Mouse (Mus musculus): ENCODE data around the gene Smpd2.

Gene Smpd2

GRCm38 (mm10) chr10:41489708-41490517 lies at the start of gene Smpd2, which contains the start of gene Ppil6:
Gene Smpd2, minus strand, starts transcription at chr10:41490369.
Gene Ppil6, plus strand, starts transcription at chr10:41490439.
- peak; percentile 89 for ATAC-seq (ENCODE audit: insufficient number of reproducible peaks, low FRiP score, low TSS enrichment)

GRCm38 (mm10) chr10:41538986-41539385 lies 48.8 kb upstream of the Smpd2 start:
- no peak for ATAC-seq (ENCODE audit: insufficient number of reproducible peaks, low FRiP score, low TSS enrichment)

GRCm38 (mm10) chr10:41537983-41538330 lies 47.8 kb upstream of the Smpd2 start:
- ATAC-seq (ENCODE audit: insufficient number of reproducible peaks, low FRiP score, low TSS enrichment): no peak

- no peak for ATAC-seq (ENCODE audit: insufficient number of reproducible peaks, low FRiP score, low TSS enrichment)
These were observed 47.2 kb upstream of the Smpd2 start for GRCm38 (mm10) chr10:41537226-41537982.

GRCm38 (mm10) chr10:41536714-41537113 lies 46.5 kb upstream of the Smpd2 start:
- ATAC-seq (ENCODE audit: insufficient number of reproducible peaks, low FRiP score, low TSS enrichment): no peak

- ATAC-seq (ENCODE audit: insufficient number of reproducible peaks, low FRiP score, low TSS enrichment): no peak
These were observed 45.8 kb upstream of the Smpd2 start for GRCm38 (mm10) chr10:41535991-41536390.

- no peak for ATAC-seq (ENCODE audit: insufficient number of reproducible peaks, low FRiP score, low TSS enrichment)
These were observed 39.8 kb upstream of the Smpd2 start for GRCm38 (mm10) chr10:41529972-41530371.

- ATAC-seq (ENCODE audit: insufficient number of reproducible peaks, low FRiP score, low TSS enrichment): no peak
These were observed 35.5 kb upstream of the Smpd2 start for GRCm38 (mm10) chr10:41525696-41526095.

- ATAC-seq (ENCODE audit: insufficient number of reproducible peaks, low FRiP score, low TSS enrichment): no peak
These were observed 33.2 kb upstream of the Smpd2 start for GRCm38 (mm10) chr10:41523386-41523785.

- no peak for ATAC-seq (ENCODE audit: insufficient number of reproducible peaks, low FRiP score, low TSS enrichment)
These were observed 30.2 kb upstream of the Smpd2 start for GRCm38 (mm10) chr10:41520410-41520673.

GRCm38 (mm10) chr10:41519640-41520409 lies 29.7 kb upstream of the Smpd2 start:
- ATAC-seq (ENCODE audit: insufficient number of reproducible peaks, low FRiP score, low TSS enrichment): peak; percentile 7; the same call in 1 of the 2 replicates

GRCm38 (mm10) chr10:41518981-41519618 lies 28.9 kb upstream of the Smpd2 start, which contains the start of gene Cd164:
Gene Cd164, plus strand, starts transcription at chr10:41519414.
- peak; percentile 86 for ATAC-seq (ENCODE audit: insufficient number of reproducible peaks, low FRiP score, low TSS enrichment)

- ATAC-seq (ENCODE audit: insufficient number of reproducible peaks, low FRiP score, low TSS enrichment): peak; percentile 67
These were observed 28.4 kb upstream of the Smpd2 start for GRCm38 (mm10) chr10:41518508-41518980.

- ATAC-seq (ENCODE audit: insufficient number of reproducible peaks, low FRiP score, low TSS enrichment): no peak
These were observed 24.8 kb upstream of the Smpd2 start for GRCm38 (mm10) chr10:41514921-41515320.

GRCm38 (mm10) chr10:41514301-41514700 lies 24.1 kb upstream of the Smpd2 start:
- no peak for ATAC-seq (ENCODE audit: insufficient number of reproducible peaks, low FRiP score, low TSS enrichment)

- ATAC-seq (ENCODE audit: insufficient number of reproducible peaks, low FRiP score, low TSS enrichment): no peak
These were observed 19.0 kb upstream of the Smpd2 start for GRCm38 (mm10) chr10:41509160-41509559.

- ATAC-seq (ENCODE audit: insufficient number of reproducible peaks, low FRiP score, low TSS enrichment): peak; percentile 92
These were observed 15.3 kb upstream of the Smpd2 start for GRCm38 (mm10) chr10:41505446-41505845.

- no peak for ATAC-seq (ENCODE audit: insufficient number of reproducible peaks, low FRiP score, low TSS enrichment)
These were observed 14.8 kb upstream of the Smpd2 start for GRCm38 (mm10) chr10:41504996-41505395.

GRCm38 (mm10) chr10:41500941-41501340 lies 10.8 kb upstream of the Smpd2 start:
- no peak for ATAC-seq (ENCODE audit: insufficient number of reproducible peaks, low FRiP score, low TSS enrichment)

GRCm38 (mm10) chr10:41491111-41491510 lies 942 bp upstream of the Smpd2 start:
- no peak for ATAC-seq (ENCODE audit: insufficient number of reproducible peaks, low FRiP score, low TSS enrichment)

All from cerebellum, adult (tissue).